Mouse (Mus musculus): ENCODE results near the gene Gm47995. TPM values are rescaled to one million over a fixed set of nuclear protein-coding genes. Genes with fewer than 3 reads are reported as not detected.

The Gm47995 gene
- polyA plus RNA-seq (2015; fragmentation: Illumina TruSeq; extraction: RNeasy Lipid Tissue Mini Kit (QIAGEN cat#74804); ENCODE audit: insufficient read depth, low read depth, low replicate concordance): not detected

GRCm38 (mm10) chr1:151198120-151198519, at the start of gene Gm47995:
Gene Gm47995, plus strand, starts transcription at chr1:151198448.

DNA sequence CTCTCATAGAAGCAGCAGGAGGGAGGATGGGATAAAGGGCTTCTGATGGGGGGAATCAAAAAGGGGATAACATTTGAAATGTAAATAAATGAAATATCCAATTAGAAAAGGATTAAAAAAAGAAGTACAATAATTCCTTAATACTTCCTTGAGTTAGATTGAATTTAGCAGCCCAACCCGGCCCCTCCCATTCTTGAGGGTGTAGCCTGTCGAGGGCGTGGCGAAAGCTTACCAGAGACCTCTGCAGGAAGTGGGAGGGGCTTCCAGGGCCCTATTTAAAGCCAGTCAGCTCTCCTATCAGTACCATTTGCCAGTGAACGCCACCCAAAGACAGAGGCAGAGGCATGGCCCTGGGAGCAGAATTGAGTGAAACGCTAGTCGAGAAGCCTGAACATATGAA, 16.0 kb upstream of the Gm47995 start, which contains the start of gene Gm47985:
Gene Gm47985, plus strand, starts transcription at position 272 of the 400 bp plus-strand sequence.

DNA sequence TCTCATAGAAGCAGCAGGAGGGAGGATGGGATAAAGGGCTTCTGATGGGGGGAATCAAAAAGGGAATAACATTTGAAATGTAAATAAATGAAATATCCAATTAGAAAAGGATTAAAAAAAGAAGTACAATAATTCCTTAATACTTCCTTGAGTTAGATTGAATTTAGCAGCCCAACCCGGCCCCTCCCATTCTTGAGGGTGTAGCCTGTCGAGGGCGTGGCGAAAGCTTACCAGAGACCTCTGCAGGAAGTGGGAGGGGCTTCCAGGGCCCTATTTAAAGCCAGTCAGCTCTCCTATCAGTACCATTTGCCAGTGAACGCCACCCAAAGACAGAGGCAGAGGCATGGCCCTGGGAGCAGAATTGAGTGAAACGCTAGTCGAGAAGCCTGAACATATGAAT, 6.2 kb upstream of the Gm47995 start, which contains the start of gene Gm8947:
Gene Gm8947, plus strand, starts transcription at position 302 of the 400 bp plus-strand sequence.

GRCm38 (mm10) chr1:151203818-151204217, 5.6 kb downstream of the Gm47995 start, which contains the start of gene 3110040M04Rik:
Gene 3110040M04Rik, plus strand, starts transcription at chr1:151204121.

GRCm38 (mm10) chr1:151209824-151210355, 11.6 kb downstream of the Gm47995 start, which contains the start of gene Gm47996:
Gene Gm47996, plus strand, starts transcription at chr1:151210131.

Other genes with a start within 250 kb of the Gm47995 start
- gene Hmcn1, start 205.0 kb upstream of the Gm47995 start, polyA plus RNA-seq (2015; fragmentation: Illumina TruSeq; extraction: RNeasy Lipid Tissue Mini Kit (QIAGEN cat#74804); ENCODE audit: insufficient read depth, low read depth, low replicate concordance): 1.3 TPM
- gene Gm47985, start 15.9 kb upstream of the Gm47995 start, polyA plus RNA-seq (2015; fragmentation: Illumina TruSeq; extraction: RNeasy Lipid Tissue Mini Kit (QIAGEN cat#74804); ENCODE audit: insufficient read depth, low read depth, low replicate concordance): not detected
- not detected for gene Gm8947, start 6.1 kb upstream of the Gm47995 start, polyA plus RNA-seq (2015; fragmentation: Illumina TruSeq; extraction: RNeasy Lipid Tissue Mini Kit (QIAGEN cat#74804); ENCODE audit: insufficient read depth, low read depth, low replicate concordance)
- not detected for gene 3110040M04Rik, start 5.7 kb downstream of the Gm47995 start, polyA plus RNA-seq (2015; fragmentation: Illumina TruSeq; extraction: RNeasy Lipid Tissue Mini Kit (QIAGEN cat#74804); ENCODE audit: insufficient read depth, low read depth, low replicate concordance)
- not detected for gene Gm47996, start 11.7 kb downstream of the Gm47995 start, polyA plus RNA-seq (2015; fragmentation: Illumina TruSeq; extraction: RNeasy Lipid Tissue Mini Kit (QIAGEN cat#74804); ENCODE audit: insufficient read depth, low read depth, low replicate concordance)
- 85.0 TPM for gene Ivns1abp, start 146.0 kb downstream of the Gm47995 start, polyA plus RNA-seq (2015; fragmentation: Illumina TruSeq; extraction: RNeasy Lipid Tissue Mini Kit (QIAGEN cat#74804); ENCODE audit: insufficient read depth, low read depth, low replicate concordance)
- gene Swt1, start 230.0 kb downstream of the Gm47995 start, polyA plus RNA-seq (2015; fragmentation: Illumina TruSeq; extraction: RNeasy Lipid Tissue Mini Kit (QIAGEN cat#74804); ENCODE audit: insufficient read depth, low read depth, low replicate concordance): 9.3 TPM
- 9.4 TPM for gene Trmt1l, start 230.1 kb downstream of the Gm47995 start, polyA plus RNA-seq (2015; fragmentation: Illumina TruSeq; extraction: RNeasy Lipid Tissue Mini Kit (QIAGEN cat#74804); ENCODE audit: insufficient read depth, low read depth, low replicate concordance)

All from pancreas, adult 10 weeks (tissue).